Mouse (Mus musculus) adrenal gland, postnatal 25 days (tissue): ENCODE measurements around the gene Dus1l. TPM values are rescaled to one million over a fixed set of nuclear protein-coding genes. Genes with fewer than 3 reads are reported as not detected.
"Not testable (repeated sequence)": the region's sequence is repeated elsewhere in the genome, so short reads cannot be mapped to it uniquely, and the experiment has no call there.

ENCODE experiments used
- DNase-seq: peaks from one replicate; pipeline ENCODE4 v3.0.0; 2021; ENCODE audit warnings: mixed read lengths
- long read RNA-seq: library from polyadenylated mRNA; stranded (forward); transcript quantifications from one replicate; pipeline ENCODE4 v2.0.0, GENCODE M21; 2021
- total RNA-seq: library from RNA; stranded (reverse); gene quantifications from 2 replicates; pipeline ENCODE4 v1.2.3, GENCODE M21; 2021

Dus1l gene
- total RNA-seq: 62.7 and 65.8 TPM in 2 replicates
- long read RNA-seq, partial matches to known transcripts: 165 of 221 reads
- long read RNA-seq, other reads (novel, unspliced or antisense): 55 of 221 reads

GRCm38 (mm10) chr11:120795756-120796613, at the start of gene Dus1l:
Gene Dus1l (minus strand): TSS chr11:120796403.
- DNase-seq: peak; percentile 97

- no peak for DNase-seq
These were observed 48.1 kb upstream of the Dus1l start for GRCm38 (mm10) chr11:120844329-120844728.

GRCm38 (mm10) chr11:120833555-120834280, 37.5 kb upstream of the Dus1l start:
- DNase-seq: no peak

- DNase-seq: not testable (repeated sequence)
These were observed 36.8 kb upstream of the Dus1l start for GRCm38 (mm10) chr11:120832962-120833361.

- no peak for DNase-seq
These were observed 35.6 kb upstream of the Dus1l start for GRCm38 (mm10) chr11:120831659-120832440.

- peak; percentile 63 for DNase-seq
These were observed 34.5 kb upstream of the Dus1l start for GRCm38 (mm10) chr11:120830686-120831085.

- DNase-seq: no peak
These were observed 33.7 kb upstream of the Dus1l start for GRCm38 (mm10) chr11:120829757-120830532.

GRCm38 (mm10) chr11:120828416-120828815, 32.2 kb upstream of the Dus1l start:
- no peak for DNase-seq

GRCm38 (mm10) chr11:120826016-120826953, 30.1 kb upstream of the Dus1l start:
- DNase-seq: no peak

- no peak for DNase-seq
These were observed 29.2 kb upstream of the Dus1l start for GRCm38 (mm10) chr11:120825289-120825863.

- DNase-seq: no peak
These were observed 28.6 kb upstream of the Dus1l start for GRCm38 (mm10) chr11:120824787-120825288.

- DNase-seq: peak; percentile 97
These were observed 28.0 kb upstream of the Dus1l start, which contains the start of gene Fasn for GRCm38 (mm10) chr11:120823956-120824786. Gene Fasn (minus strand): TSS chr11:120824547.

GRCm38 (mm10) chr11:120823551-120823947, 27.3 kb upstream of the Dus1l start:
- peak; percentile 74 for DNase-seq

GRCm38 (mm10) chr11:120822831-120823550, 26.8 kb upstream of the Dus1l start:
- DNase-seq: peak; percentile 42

- no peak for DNase-seq
These were observed 26.1 kb upstream of the Dus1l start for GRCm38 (mm10) chr11:120822321-120822720.

GRCm38 (mm10) chr11:120821076-120821922, 25.1 kb upstream of the Dus1l start:
- no peak for DNase-seq

- DNase-seq: no peak
These were observed 24.3 kb upstream of the Dus1l start for GRCm38 (mm10) chr11:120820546-120820945.
